Mouse (Mus musculus) inflammation-experienced regulatory T-cells (primary cell): ENCODE data around the gene Daam2. TPM values are rescaled to one million over a fixed set of nuclear protein-coding genes. Genes with fewer than 3 reads are reported as not detected.

Source experiments
- polyA plus RNA-seq, 2 experiments: library from polyadenylated mRNA; unstranded; fragments of 100-300 nt; shearing (Covaris generic); gene quantifications; one replicate each; pipeline ENCODE4 v1.2.1; 2017

The Daam2 gene
- 1 to 10 TPM in 1 of 2 experiments, under 1 TPM in 1; 0.02 to 1.2 TPM for polyA plus RNA-seq

GRCm38 (mm10) chr17:49563830-49564470 lies at the start of gene Daam2:
Daam2 (minus strand) TSS chr17:49564343.

DNA sequence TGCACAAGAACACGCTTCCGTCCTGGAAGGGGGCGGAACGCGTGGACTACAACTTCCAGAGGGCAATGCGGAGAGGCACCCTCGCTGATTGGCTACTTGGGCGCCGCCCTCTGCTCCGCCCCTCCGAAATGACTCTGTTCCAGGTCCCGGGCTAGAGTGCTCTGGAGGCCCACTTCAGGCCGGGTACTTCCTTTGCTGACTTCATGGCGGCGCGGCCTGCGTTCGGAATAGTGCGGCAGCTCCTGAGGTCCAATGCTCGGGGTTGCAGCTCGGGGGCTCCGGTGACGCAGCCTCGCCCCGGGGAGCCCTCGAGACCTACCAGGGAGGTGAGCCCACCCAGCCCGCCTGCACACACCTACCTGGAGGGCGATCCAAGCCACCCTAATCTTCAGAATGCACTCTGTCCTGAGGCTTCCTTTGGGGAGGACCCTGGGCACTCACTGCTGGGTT lies 135.9 kb downstream of the Daam2 start, which contains the start of gene Mocs1:
Gene Mocs1 (plus strand): TSS at position 124 of the 450 bp plus-strand sequence.

Other genes starting within 250 kb of the Daam2 start
- 10 to 100 TPM; 21.8 to 27.0 TPM for gene Mocs1, start 136.0 kb downstream of the Daam2 start, polyA plus RNA-seq
- under 1 TPM; 0.25 to 0.44 TPM for gene Kif6, start 50.8 kb upstream of the Daam2 start, polyA plus RNA-seq